10 mouse cellular contexts compared by ENCODE assay signal in the genomic region with DNA sequence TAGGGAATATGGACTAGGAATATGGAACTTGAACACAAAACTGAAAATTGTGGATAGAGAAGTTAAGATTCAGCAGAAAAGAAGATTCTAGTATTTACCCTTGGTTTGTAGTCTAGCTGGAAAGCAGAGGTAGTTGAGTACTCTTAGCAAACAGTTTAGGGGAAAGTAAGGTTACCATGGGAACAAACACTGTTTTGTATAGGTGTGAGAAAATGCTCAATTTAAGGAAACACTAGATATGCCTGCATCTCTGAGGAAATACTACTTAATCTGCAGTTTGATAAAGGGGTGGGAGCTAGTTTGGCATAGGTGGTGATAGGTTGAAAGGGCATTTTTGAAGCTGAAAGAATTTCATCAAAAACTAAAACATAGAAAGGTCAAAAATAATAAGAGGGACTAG. TPM values are rescaled to one million over a fixed set of nuclear protein-coding genes. Genes with fewer than 3 reads are reported as not detected.
A peak's percentile ranks its signal among the peaks of the same experiment; 100 is the strongest.
DNase-seq lines count a peak whose midpoint lies in the region; ATAC-seq and TF ChIP-seq lines count a peak whose summit lies in the region.
"Had no signal": no experiment of that assay in that cellular context is flagged by ENCODE, and none has a peak within 500 bp of the region (broad histone marks: within the 10 kb centered on the region; RNA-seq: fewer than 3 reads in every experiment).

No protein-coding gene starts in this region.

- no peak for TF ChIP-seq POLR2A in bone marrow, adult 2 months (IDR thresholded peaks at IDR 0.05; ENCODE audit: borderline replicate concordance, control insufficient read depth, low read depth, low read length)

- H3K4me3 ChIP-seq in heart, embryonic 16.5 days (ENCODE audit: low read length), result peak overlapping the region; percentile 95
- no peak overlapping the region for H3K4me3 ChIP-seq in stomach, embryonic 15.5 days (replicated peaks)
- no peak overlapping the region for H3K4me3 ChIP-seq in stomach, postnatal 0 days (ENCODE audit: low read depth, low read length)
- peak overlapping the region; percentile 62 for H3K4me3 ChIP-seq in bone marrow, adult 2 months (replicated peaks; ENCODE audit: control insufficient read depth, low read depth, low read length)
- H3K4me3 ChIP-seq in hindbrain, embryonic 11.5 days (ENCODE audit: low read depth, low read length), result no peak overlapping the region

- H3K36me3 ChIP-seq in heart, embryonic 16.5 days (ENCODE audit: control insufficient read depth, insufficient read depth), result no peaks in the 10 kb centered on the region
- H3K36me3 ChIP-seq in stomach, embryonic 15.5 days, result no peaks in the 10 kb centered on the region
- no peaks in the 10 kb centered on the region for H3K36me3 ChIP-seq in stomach, postnatal 0 days (ENCODE audit: control insufficient read depth, insufficient read depth, low read length)
- no peaks in the 10 kb centered on the region for H3K36me3 ChIP-seq in splenic B cell, adult 2 months (ENCODE audit: control insufficient read depth, insufficient read depth, low read length, poor library complexity, severe bottlenecking)
- H3K36me3 ChIP-seq in hindbrain, embryonic 11.5 days (ENCODE audit: control insufficient read depth, insufficient read depth, low read length), result no peaks in the 10 kb centered on the region

- ATAC-seq in heart, embryonic 16.5 days (replicated peaks; ENCODE audit: extremely low read depth, insufficient read depth, low FRiP score), result no peak
- no peak for ATAC-seq in stomach, embryonic 15.5 days (ENCODE audit: insufficient read depth, low FRiP score, low read depth)
- no peak for ATAC-seq in stomach, postnatal 0 days (ENCODE audit: low FRiP score, low TSS enrichment)
- ATAC-seq in hindbrain, embryonic 11.5 days (ENCODE audit: low FRiP score), result no peak

- TF ChIP-seq CTCF in stomach, postnatal 0 days (IDR thresholded peaks at IDR 0.05; ENCODE audit: low read depth), result no peak
- no peak for TF ChIP-seq CTCF in bone marrow, adult 2 months (IDR thresholded peaks at IDR 0.05; ENCODE audit: control insufficient read depth, insufficient read depth, low read length)

- peak overlapping the region; percentile 99 for H3K9ac ChIP-seq in heart, embryonic 16.5 days (ENCODE audit: low read length)
- H3K9ac ChIP-seq in stomach, embryonic 15.5 days, result no peak overlapping the region
- H3K9ac ChIP-seq in stomach, postnatal 0 days (ENCODE audit: low read length), result no peak overlapping the region
- no peak overlapping the region for H3K9ac ChIP-seq in hindbrain, embryonic 11.5 days (ENCODE audit: low read depth, low read length)

- no peaks in the 10 kb centered on the region for H3K9me3 ChIP-seq in heart, embryonic 16.5 days (replicated peaks; ENCODE audit: control insufficient read depth, low read length)
- H3K9me3 ChIP-seq in stomach, embryonic 15.5 days, result no peaks in the 10 kb centered on the region
- H3K9me3 ChIP-seq in stomach, postnatal 0 days (ENCODE audit: control insufficient read depth, low read length), result no peaks in the 10 kb centered on the region
- H3K9me3 ChIP-seq in hindbrain, embryonic 11.5 days (ENCODE audit: control insufficient read depth, low read length), result no peaks in the 10 kb centered on the region

- H3K4me1 ChIP-seq in heart, embryonic 16.5 days (ENCODE audit: control insufficient read depth, insufficient read depth, low read length), result peaks cover 22% of the 10 kb centered on the region
- H3K4me1 ChIP-seq in stomach, embryonic 15.5 days, result 0 out of 2 replicates have a peak, but pooled peaks cover 3% of the 10 kb centered on the region
- no peaks in the 10 kb centered on the region for H3K4me1 ChIP-seq in stomach, postnatal 0 days (replicated peaks; ENCODE audit: control insufficient read depth, insufficient read depth)
- H3K4me1 ChIP-seq in bone marrow, adult 2 months (ENCODE audit: control insufficient read depth, insufficient read depth, low read length), result no peaks in the 10 kb centered on the region; the same call in none of the 2 replicates
- H3K4me1 ChIP-seq in hindbrain, embryonic 11.5 days (replicated peaks; ENCODE audit: control insufficient read depth, insufficient read depth, low read length), result 0 out of 2 replicates have a peak, but pooled peaks cover 2% of the 10 kb centered on the region

- H3K4me2 ChIP-seq in heart, embryonic 16.5 days (ENCODE audit: low read depth, low read length), result peak overlapping the region; percentile 77
- H3K4me2 ChIP-seq in stomach, embryonic 15.5 days, result peak overlapping the region; percentile 96; the same call in 1 of the 2 replicates
- no peak overlapping the region for H3K4me2 ChIP-seq in stomach, postnatal 0 days (replicated peaks; ENCODE audit: low read depth)
- no peak overlapping the region for H3K4me2 ChIP-seq in hindbrain, embryonic 11.5 days (replicated peaks; ENCODE audit: low read depth, low read length)

- H3K27me3 ChIP-seq in heart, embryonic 16.5 days (ENCODE audit: control insufficient read depth, insufficient read depth, low read length), result no peaks in the 10 kb centered on the region
- H3K27me3 ChIP-seq in stomach, embryonic 15.5 days (replicated peaks), result no peaks in the 10 kb centered on the region
- H3K27me3 ChIP-seq in stomach, postnatal 0 days (ENCODE audit: control insufficient read depth, insufficient read depth, low read length), result no peaks in the 10 kb centered on the region
- H3K27me3 ChIP-seq in splenic B cell, adult 2 months (ENCODE audit: control insufficient read depth, insufficient read depth, low read length, poor library complexity, severe bottlenecking), result no peaks in the 10 kb centered on the region
- H3K27me3 ChIP-seq in hindbrain, embryonic 11.5 days (ENCODE audit: control insufficient read depth, insufficient read depth, low read length), result no peaks in the 10 kb centered on the region

- H3K27ac ChIP-seq in heart, embryonic 16.5 days (ENCODE audit: low read length), result no peak overlapping the region
- H3K27ac ChIP-seq in stomach, embryonic 15.5 days, result no peak overlapping the region
- H3K27ac ChIP-seq in stomach, postnatal 0 days (replicated peaks), result no peak overlapping the region
- no peak overlapping the region for H3K27ac ChIP-seq in bone marrow, adult 2 months (ENCODE audit: control insufficient read depth, insufficient read depth, low read depth, low read length, poor library complexity)
- no peak overlapping the region for H3K27ac ChIP-seq in hindbrain, embryonic 11.5 days (ENCODE audit: low read depth, low read length)

- DNase-seq in heart, adult 18-20 months, result no peak
- DNase-seq in stomach, postnatal 0 days (ENCODE audit: low spot score), result no peak
- peak; percentile 69 for DNase-seq in splenic B cell, adult 2 months (ENCODE audit: low read depth, low spot score)
- no peak for DNase-seq in hindbrain, embryonic 11.5 days (ENCODE audit: low spot score)
- no peak for DNase-seq in cerebellum, postnatal 10 days
- DNase-seq: kidney, adult 11 months; layer of hippocampus, adult 9-11 months had no signal

- no peak for TF ChIP-seq EP300 in stomach, postnatal 0 days (optimal IDR thresholded peaks at IDR 0.05)

RNA-seq across cellular contexts. Expression of gene Slc16a1, which starts 2.4 kb away (rescaled TPM):
- polyA plus RNA-seq in heart, embryonic 16.5 days (2015; fragmentation: Nextera tagmentation; extraction: Ambion mirVana), result 79.9 and 84.1 TPM in 2 replicates
- 100 to 1,000 TPM; 156 to 159 TPM for total RNA-seq in heart, adult 18-20 months (2021)
- 33.7 and 35.6 TPM in 2 replicates for polyA plus RNA-seq in stomach, embryonic 15.5 days (2015; fragmentation: Nextera tagmentation; extraction: Ambion mirVana)
- polyA plus RNA-seq in stomach, postnatal 0 days (2015; fragmentation: Nextera tagmentation; extraction: Ambion mirVana), result 32.0 and 32.1 TPM in 2 replicates
- 41.6 and 73.1 TPM in 2 replicates for polyA plus RNA-seq in bone marrow, adult 2 months (2011; ENCODE audit: insufficient read depth, insufficient read length, low replicate concordance, missing spikeins)
- polyA plus RNA-seq in hindbrain, embryonic 11.5 days (2014; fragmentation: Nextera tagmentation; extraction: Ambion mirVana), result 31.7 and 33.4 TPM in 2 replicates

Comparison
In these comparisons a context has a peak if more than half of its experiments do, and no peak if none do; other contexts are left out.
1. H3K4me2 ChIP-seq: peak in heart, embryonic 16.5 days (single experiment) and stomach, embryonic 15.5 days (single experiment); none in stomach, postnatal 0 days (single experiment) and hindbrain, embryonic 11.5 days (single experiment).
2. H3K4me3 ChIP-seq: peak in heart, embryonic 16.5 days (single experiment) and bone marrow, adult 2 months (single experiment); none in stomach, embryonic 15.5 days (single experiment), stomach, postnatal 0 days (single experiment) and hindbrain, embryonic 11.5 days (single experiment).